Mouse (Mus musculus): Measurements from ENCODE around the gene Adam19.

- TF ChIP-seq GATA1 (IDR thresholded peaks at IDR 0.05; ENCODE audit: low read length) (no peak), TAL1 (IDR thresholded peaks at IDR 0.05; ENCODE audit: low read length) (no peak)
Measured at GRCm38 (mm10) chr11:46081075-46081474, 25.3 kb downstream of the Adam19 start.
